Mouse (Mus musculus): ENCODE measurements around the gene Pabpc4. TPM values are rescaled to one million over a fixed set of nuclear protein-coding genes. Genes with fewer than 3 reads are reported as not detected.
"Not testable (repeated sequence)": the region's sequence is repeated elsewhere in the genome, so short reads cannot be mapped to it uniquely, and the experiment has no call there.

Gene Pabpc4
- polyA plus RNA-seq, 1 experiment from 2014 or later, result 33.2 TPM

DNA sequence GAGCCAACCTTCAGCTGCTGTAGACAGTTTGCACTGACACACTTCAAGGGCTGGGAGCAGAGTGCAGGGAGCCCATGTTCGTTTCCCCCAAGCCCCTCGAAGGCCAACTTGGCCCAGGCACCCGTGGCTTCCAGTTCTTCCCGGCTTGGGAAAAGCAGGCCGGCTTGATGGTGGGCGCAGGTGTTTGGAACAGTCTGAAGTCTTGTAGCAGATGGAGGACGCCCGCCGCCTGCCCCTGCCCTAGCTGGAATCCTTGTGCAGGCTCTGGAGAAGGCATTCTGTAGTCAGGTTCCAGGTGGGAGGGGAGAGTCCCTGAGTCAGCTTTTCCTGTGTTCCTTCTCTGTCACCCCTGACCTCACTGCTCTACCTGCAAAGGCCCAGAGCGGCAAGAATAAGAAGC is 44.8 kb downstream of the Pabpc4 start:
- Histone ChIP-seq H3K27ac (ENCODE audit: low read depth) (no peak overlapping the region), H3K4me2 (ENCODE audit: low read depth, low read length) (no peak overlapping the region), H3K9ac (replicated peaks) (no peak overlapping the region), H3K27me3 (ENCODE audit: insufficient read depth, low read length) (no peaks in the 10 kb centered on the region), H3K36me3 (replicated peaks; ENCODE audit: insufficient read depth, low read length) (peaks cover 22% of the 10 kb centered on the region), H3K9me3 (ENCODE audit: low read length) (peaks cover 3% of the 10 kb centered on the region; the same call in 1 of the 2 replicates), H3K4me3 (ENCODE audit: low read depth, low read length) (no peak overlapping the region), H3K4me1 (ENCODE audit: insufficient read depth) (0 out of 2 replicates have a peak, but pooled peaks cover 3% of the 10 kb centered on the region)
- TF ChIP-seq EP300 (IDR thresholded peaks at IDR 0.05; ENCODE audit: low read depth) (no peak), CTCF (IDR thresholded peaks at IDR 0.05; ENCODE audit: low read depth) (no peak)
- DNase-seq (no peak), ATAC-seq (no peak)
- 91% methylated on average over 10 of the region's 10 CpGs for WGBS (ENCODE audit: insufficient replicate concordance)

DNA sequence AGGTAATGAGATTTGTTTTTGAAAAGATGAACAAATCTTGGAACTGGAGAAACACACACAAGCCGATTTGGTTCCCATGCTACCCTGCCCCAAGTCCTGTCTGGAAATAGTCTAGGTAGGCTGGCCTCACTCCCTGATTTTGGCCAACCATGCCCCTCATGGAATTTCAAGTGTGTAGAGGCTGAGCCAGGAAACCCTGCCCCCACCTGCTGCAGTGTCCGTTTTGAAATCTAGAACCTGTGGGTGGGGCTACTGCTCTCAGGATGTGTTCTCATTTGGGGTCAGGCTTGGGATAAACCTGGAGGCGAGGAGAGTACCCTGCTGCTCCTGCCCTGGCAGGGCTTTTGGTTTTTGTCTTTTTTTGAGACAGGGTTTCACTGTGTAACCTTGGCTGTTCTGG is 46.1 kb downstream of the Pabpc4 start:
- 33% methylated on average over 3 of the region's 3 CpGs for WGBS (ENCODE audit: insufficient replicate concordance)
- DNase-seq (no peak), ATAC-seq (no peak)
- Histone ChIP-seq H3K4me3 (ENCODE audit: low read depth, low read length) (no peak overlapping the region), H3K4me1 (ENCODE audit: insufficient read depth) (peaks cover 11% of the 10 kb centered on the region; the same call in 1 of the 2 replicates), H3K36me3 (replicated peaks; ENCODE audit: insufficient read depth, low read length) (peaks cover 9% of the 10 kb centered on the region; the same call in 1 of the 2 replicates), H3K9ac (replicated peaks) (no peak overlapping the region), H3K27ac (ENCODE audit: low read depth) (no peak overlapping the region), H3K27me3 (ENCODE audit: insufficient read depth, low read length) (no peaks in the 10 kb centered on the region), H3K4me2 (ENCODE audit: low read depth, low read length) (no peak overlapping the region), H3K9me3 (ENCODE audit: low read length) (peaks cover 3% of the 10 kb centered on the region; the same call in 1 of the 2 replicates)
- no peak for TF ChIP-seq EP300 (IDR thresholded peaks at IDR 0.05; ENCODE audit: low read depth)
- TF ChIP-seq CTCF (IDR thresholded peaks at IDR 0.05; ENCODE audit: low read depth), result no peak

DNA sequence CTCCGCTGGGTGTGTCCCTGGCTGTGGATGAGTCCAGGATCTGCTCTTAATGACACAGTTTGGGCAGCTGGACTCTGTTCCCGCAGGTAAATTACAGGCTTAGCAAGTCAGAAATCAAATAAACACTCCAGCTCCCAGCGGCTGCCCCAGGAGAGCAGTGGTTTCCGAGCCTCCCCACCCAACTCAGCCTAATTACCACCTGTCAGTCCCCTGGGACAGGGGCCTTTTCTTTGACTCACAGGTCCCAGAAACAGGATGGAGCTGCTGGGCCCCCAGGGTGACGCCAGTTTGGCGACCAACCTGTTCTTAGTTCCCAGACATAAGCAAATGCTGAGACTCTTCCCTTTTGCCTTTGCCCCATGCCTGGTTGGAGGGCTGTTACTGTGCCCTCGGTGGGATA is 49.7 kb downstream of the Pabpc4 start:
- DNase-seq, result no peak
- no peak for ATAC-seq

DNA sequence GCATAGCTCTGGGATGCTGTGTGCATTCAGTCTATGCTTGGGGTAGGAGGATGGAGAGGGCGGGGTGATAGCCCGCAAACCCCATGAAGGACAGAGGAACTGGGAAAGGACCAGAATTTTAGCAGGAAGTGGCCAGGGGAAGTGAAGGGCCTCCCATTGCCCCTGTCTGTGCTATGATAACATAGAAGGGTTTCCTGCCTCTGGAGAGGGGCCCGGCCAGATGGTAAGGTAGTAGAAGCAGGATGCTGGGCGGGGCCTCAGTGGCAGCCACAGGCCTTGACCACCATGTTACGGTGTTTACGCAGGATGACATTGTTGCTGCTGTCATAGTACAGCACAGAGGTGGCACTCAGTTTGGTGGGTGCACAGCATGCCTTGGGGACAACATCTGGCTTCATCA is 50.9 kb downstream of the Pabpc4 start:
- Histone ChIP-seq H3K4me2 (ENCODE audit: low read depth, low read length) (no peak overlapping the region), H3K4me3 (ENCODE audit: low read depth, low read length) (no peak overlapping the region), H3K4me1 (ENCODE audit: insufficient read depth) (peaks cover 14% of the 10 kb centered on the region), H3K9ac (replicated peaks) (no peak overlapping the region), H3K27me3 (ENCODE audit: insufficient read depth, low read length) (no peaks in the 10 kb centered on the region), H3K9me3 (ENCODE audit: low read length) (no peaks in the 10 kb centered on the region), H3K27ac (ENCODE audit: low read depth) (no peak overlapping the region), H3K36me3 (replicated peaks; ENCODE audit: insufficient read depth, low read length) (no peaks in the 10 kb centered on the region)
- ATAC-seq (peak; percentile 74), DNase-seq (peak; percentile 55)
- no peak for TF ChIP-seq CTCF (IDR thresholded peaks at IDR 0.05; ENCODE audit: low read depth)
- 39% methylated on average over 6 of the region's 6 CpGs for WGBS (ENCODE audit: insufficient replicate concordance)

More for the DNA sequence above, 49.7 kb downstream of the Pabpc4 start:
- Histone ChIP-seq H3K4me3 (ENCODE audit: low read depth, low read length) (no peak overlapping the region), H3K9ac (replicated peaks) (no peak overlapping the region), H3K27me3 (ENCODE audit: insufficient read depth, low read length) (no peaks in the 10 kb centered on the region), H3K4me2 (ENCODE audit: low read depth, low read length) (no peak overlapping the region), H3K36me3 (replicated peaks; ENCODE audit: insufficient read depth, low read length) (no peaks in the 10 kb centered on the region), H3K9me3 (ENCODE audit: low read length) (no peaks in the 10 kb centered on the region), H3K4me1 (ENCODE audit: insufficient read depth) (peaks cover 14% of the 10 kb centered on the region), H3K27ac (ENCODE audit: low read depth) (no peak overlapping the region)
- WGBS (ENCODE audit: insufficient replicate concordance), result 77% methylated on average over 7 of the region's 7 CpGs
- TF ChIP-seq EP300 (IDR thresholded peaks at IDR 0.05; ENCODE audit: low read depth) (no peak), CTCF (IDR thresholded peaks at IDR 0.05; ENCODE audit: low read depth) (no peak)

DNA sequence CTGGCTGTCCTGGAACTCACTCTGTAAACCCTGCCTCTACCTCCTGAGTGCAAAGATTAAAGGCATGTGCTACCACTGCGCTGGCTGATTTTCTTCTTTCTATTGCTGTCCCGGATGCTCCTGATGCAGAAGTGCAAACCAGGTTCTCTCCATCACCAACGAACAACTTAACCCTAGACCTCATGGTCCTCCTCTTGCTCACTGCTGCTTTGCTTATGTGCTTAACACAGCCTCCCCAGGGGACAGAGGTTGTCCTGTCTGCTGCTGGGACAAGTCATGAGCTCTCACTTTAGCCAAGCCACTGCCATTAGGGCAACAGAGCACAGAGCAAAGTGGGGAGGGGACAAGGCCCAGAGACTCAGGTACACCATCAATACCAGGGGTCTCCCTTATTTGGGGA is 52.3 kb downstream of the Pabpc4 start:
- H3K36me3 ChIP-seq (replicated peaks; ENCODE audit: insufficient read depth, low read length), result no peaks in the 10 kb centered on the region
- no peak overlapping the region for H3K9ac ChIP-seq (replicated peaks)
- no peak for TF ChIP-seq EP300 (IDR thresholded peaks at IDR 0.05; ENCODE audit: low read depth)
- no peak for TF ChIP-seq CTCF (IDR thresholded peaks at IDR 0.05; ENCODE audit: low read depth)
- no peak overlapping the region for H3K4me3 ChIP-seq (ENCODE audit: low read depth, low read length)
- WGBS (ENCODE audit: insufficient replicate concordance), result 72% methylated on average over 3 of the region's 3 CpGs
- H3K9me3 ChIP-seq (ENCODE audit: low read length), result no peaks in the 10 kb centered on the region
- H3K4me2 ChIP-seq (ENCODE audit: low read depth, low read length), result no peak overlapping the region
- H3K27ac ChIP-seq (ENCODE audit: low read depth), result no peak overlapping the region
- H3K4me1 ChIP-seq (ENCODE audit: insufficient read depth), result peaks cover 14% of the 10 kb centered on the region
- no peaks in the 10 kb centered on the region for H3K27me3 ChIP-seq (ENCODE audit: insufficient read depth, low read length)
- no peak for ATAC-seq
- no peak for DNase-seq

DNA sequence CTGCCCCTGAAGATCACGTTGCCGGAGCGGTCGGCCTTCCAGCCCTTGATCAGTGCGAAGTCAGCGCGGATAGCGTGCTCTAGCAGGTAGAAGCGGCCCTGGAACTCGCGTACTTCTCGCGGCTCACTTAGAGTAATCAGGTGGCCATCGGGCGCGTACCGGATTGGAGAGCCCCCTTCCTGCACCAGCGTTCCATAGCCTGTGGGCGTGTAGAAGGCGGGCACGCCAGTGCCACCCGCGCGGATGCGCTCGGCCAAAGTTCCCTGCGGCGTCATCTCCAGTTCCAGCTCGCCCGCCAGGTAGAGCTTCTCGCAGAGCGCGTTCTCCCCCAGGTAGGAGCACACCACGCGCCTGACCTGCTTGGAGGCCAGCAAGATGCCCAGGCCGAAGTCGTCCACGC is 60.8 kb downstream of the Pabpc4 start:
- WGBS (ENCODE audit: insufficient replicate concordance), result 19% methylated on average over 27 of the region's 38 CpGs
- ATAC-seq, result 0 out of 2 replicates have a peak, but pooled peaks have one; percentile 36
- not testable (repeated sequence) for H3K27me3 ChIP-seq (ENCODE audit: insufficient read depth, low read length); DNase-seq; H3K27ac ChIP-seq (ENCODE audit: low read depth); H3K9ac ChIP-seq (replicated peaks); H3K36me3 ChIP-seq (replicated peaks; ENCODE audit: insufficient read depth, low read length); H3K9me3 ChIP-seq (ENCODE audit: low read length); H3K4me3 ChIP-seq (ENCODE audit: low read depth, low read length); H3K4me1 ChIP-seq (ENCODE audit: insufficient read depth); H3K4me2 ChIP-seq (ENCODE audit: low read depth, low read length)

DNA sequence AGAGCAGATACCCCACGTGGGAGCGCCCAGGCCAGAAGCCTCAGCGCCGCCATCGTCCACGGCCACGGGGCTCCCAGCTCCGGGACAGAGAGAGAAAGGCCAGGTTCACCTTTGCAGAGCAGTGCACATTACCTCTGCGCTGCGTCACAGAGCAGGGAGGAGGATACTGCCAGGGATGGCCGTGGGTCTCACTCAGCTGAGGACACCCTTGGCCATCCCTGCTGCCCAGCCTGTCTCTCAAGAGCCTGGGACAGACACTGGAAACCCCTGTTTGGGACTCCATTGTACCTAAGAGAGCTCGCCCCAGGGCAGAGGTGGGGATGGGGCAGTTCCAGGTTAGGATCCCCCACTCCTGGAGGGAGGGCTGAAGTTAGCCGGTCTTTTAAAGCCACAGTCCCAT is 61.4 kb downstream of the Pabpc4 start, which contains the start of gene Oxct2a:
TSS of gene Oxct2a (minus strand) at position 101 of the 400 bp plus-strand sequence.
- Histone ChIP-seq H3K9me3 (ENCODE audit: low read length) (no peaks in the 10 kb centered on the region), H3K36me3 (replicated peaks; ENCODE audit: insufficient read depth, low read length) (no peaks in the 10 kb centered on the region), H3K27ac (ENCODE audit: low read depth) (no peak within 1 kb of the TSS), H3K4me1 (ENCODE audit: insufficient read depth) (no peaks in the 10 kb centered on the region), H3K4me3 (ENCODE audit: low read depth, low read length) (no peak within 1 kb of the TSS), H3K27me3 (ENCODE audit: insufficient read depth, low read length) (peaks cover 5% of the 10 kb centered on the region), H3K4me2 (ENCODE audit: low read depth, low read length) (peak within 1 kb of the TSS; percentile 40; the same call in 1 of the 2 replicates), H3K9ac (replicated peaks) (no peak within 1 kb of the TSS)
- ATAC-seq (no peak), DNase-seq (no peak)
- 25% methylated on average over 13 of the region's 13 CpGs for WGBS (ENCODE audit: insufficient replicate concordance)
- no peak for TF ChIP-seq CTCF (IDR thresholded peaks at IDR 0.05; ENCODE audit: low read depth)
- TF ChIP-seq EP300 (IDR thresholded peaks at IDR 0.05; ENCODE audit: low read depth), result no peak

Measured in liver, postnatal 0 days (tissue).